Mouse (Mus musculus): Measurements from ENCODE around the gene Loxl1.

The Loxl1 gene

DNA sequence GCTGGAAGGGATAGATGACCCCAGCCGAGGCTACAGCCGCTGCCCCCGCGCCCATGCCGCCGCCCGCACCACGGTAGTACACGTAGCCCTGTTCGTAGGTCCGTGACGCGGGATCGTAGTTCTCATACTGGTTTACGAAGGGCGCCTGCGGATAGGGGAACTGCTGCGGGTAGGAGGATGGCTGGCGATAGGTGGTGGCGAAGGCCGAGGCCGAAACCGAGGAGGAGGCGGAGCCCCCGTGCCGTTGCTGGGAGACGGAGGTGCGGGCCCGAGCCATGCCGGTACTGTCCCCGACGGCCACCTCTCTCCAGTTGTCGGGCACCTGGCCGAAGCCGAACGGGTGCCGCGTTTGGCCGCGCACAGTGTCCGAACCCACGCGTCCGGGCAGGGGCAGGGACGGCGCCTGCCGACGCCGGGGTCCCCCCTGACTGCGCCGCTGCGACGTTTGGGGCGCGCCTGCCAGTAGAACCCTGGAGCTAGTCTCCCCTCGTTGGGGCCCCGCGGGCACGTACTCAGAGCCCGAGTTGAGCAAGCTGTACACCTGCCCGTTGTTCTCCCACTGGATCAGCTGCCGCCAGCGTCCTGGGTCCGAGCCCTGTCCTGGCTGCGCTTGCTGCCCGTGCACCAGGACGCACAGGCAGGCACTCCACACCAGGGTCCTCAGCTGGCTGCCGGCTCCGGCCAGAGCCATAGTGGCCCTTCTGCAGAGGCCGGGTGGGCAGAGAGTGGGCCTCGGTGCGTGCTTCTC lies 616 bp downstream of the Loxl1 start:
- no peak for DNase-seq (ENCODE audit: low read depth, low spot score)

DNA sequence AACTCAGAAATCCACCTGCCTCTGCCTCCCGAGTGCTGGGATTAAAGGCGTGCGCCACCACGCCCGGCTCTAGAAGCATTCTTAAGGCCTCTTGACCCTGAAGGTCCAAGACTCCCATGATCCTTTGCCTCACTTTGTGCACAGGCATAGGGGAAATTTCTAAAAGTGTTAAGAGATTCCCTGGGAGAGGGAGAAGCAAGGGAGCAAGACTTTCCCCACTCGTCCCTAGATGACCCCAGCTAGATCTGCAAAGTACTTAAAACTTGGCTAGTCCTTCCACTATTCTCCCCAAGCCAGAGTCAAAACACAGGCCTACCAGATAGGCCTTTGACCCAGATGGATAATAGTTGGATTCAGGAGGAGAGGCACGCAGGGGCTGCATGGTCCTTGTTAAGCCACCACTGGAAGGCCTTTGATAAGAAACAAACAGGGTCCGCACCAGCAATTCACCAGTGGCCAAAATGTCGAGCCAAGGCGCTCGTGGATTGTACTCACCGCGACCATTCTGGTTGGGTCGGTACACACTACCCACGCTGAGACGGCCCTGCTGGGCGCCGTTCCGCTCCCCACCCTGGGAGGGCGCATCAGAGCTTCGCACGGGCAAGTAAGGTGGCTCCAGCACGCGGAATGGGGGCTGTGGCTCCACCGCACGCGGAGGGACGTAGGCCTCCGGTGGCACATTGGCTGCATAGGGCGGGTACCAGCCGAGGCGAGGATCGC lies 1.6 kb downstream of the Loxl1 start:
- DNase-seq (ENCODE audit: low read depth, low spot score), result peak; percentile 61

- DNase-seq (ENCODE audit: low read depth, low spot score), result no peak
Measured at GRCm38 (mm10) chr9:58310043-58310660, 2.8 kb downstream of the Loxl1 start.

- DNase-seq (ENCODE audit: low read depth, low spot score), result no peak
Measured at GRCm38 (mm10) chr9:58308395-58308794, 4.6 kb downstream of the Loxl1 start.

DNA sequence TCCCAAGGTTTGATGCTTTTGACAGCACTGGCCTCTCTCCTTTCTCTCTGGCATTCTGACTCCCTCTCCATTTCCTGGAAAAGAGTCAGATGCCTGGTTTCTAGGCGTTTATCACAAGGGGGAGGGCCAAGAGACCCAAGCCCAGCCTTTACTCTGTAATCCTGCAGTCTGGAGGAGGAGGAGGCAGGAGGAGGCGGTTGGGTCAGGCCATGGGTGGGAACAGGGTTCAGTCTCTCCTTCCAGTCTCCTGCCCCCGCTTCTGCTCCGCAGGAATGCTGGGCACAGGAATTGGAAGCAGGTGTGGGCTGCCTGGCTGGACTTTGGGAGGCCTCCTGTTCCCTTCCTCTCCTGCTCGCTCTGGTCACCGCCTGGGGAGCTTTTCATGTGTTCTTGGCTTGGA lies 7.3 kb downstream of the Loxl1 start:
- no peak for DNase-seq (ENCODE audit: low read depth, low spot score)

DNA sequence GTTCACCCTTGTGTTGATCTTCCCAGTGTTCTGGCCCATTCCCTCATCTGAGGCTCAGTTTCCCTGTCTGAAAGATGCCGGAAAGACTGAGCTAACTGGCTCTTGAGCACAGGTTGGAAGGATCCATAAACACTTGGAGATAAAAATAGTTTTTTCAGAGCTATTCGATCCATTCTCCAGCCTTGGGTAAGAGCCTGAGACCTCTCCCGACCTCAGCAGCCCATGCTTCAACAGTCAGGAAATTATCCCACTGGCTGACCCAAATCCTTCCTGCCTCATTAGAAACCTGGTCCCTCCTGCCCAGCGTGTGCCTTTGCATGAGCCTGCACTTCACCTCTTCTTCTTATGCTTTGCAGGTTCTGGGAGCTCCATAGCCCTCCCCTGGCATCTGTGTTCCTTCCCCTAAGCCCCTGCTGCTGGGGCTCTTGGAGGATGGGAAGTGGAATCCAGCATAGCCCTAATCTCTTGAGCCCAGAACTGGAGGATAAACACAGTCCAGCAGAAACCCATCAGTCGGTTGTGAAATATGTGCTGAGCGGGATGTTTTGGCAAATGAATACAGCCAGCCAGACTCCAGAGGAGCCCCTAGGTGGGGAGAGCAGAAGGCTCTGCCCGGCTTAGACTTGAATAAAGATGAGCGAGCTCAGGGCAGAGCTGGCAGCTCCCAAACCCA lies 9.3 kb downstream of the Loxl1 start:
- no peak for DNase-seq (ENCODE audit: low read depth, low spot score)

DNA sequence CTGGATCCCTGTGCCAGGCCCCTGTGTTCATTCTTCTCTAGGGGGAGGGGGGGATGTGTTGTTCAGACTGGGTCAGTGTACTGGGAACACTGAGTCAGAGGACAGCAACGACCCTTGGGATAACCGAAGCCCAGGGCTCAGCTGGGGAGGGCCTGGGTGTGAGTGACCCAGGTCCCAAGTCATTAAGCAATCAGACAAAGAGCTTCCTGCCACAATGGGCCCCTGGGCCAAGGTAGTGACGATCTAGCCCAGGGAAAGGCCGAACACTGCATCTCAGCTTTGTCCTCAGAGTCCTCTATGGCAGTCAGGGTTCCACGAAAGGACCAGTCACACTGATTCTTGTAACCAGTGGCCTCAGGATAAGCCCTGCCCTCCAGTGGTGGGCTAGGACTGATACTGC lies 9.9 kb downstream of the Loxl1 start:
- no peak for DNase-seq (ENCODE audit: low read depth, low spot score)

DNA sequence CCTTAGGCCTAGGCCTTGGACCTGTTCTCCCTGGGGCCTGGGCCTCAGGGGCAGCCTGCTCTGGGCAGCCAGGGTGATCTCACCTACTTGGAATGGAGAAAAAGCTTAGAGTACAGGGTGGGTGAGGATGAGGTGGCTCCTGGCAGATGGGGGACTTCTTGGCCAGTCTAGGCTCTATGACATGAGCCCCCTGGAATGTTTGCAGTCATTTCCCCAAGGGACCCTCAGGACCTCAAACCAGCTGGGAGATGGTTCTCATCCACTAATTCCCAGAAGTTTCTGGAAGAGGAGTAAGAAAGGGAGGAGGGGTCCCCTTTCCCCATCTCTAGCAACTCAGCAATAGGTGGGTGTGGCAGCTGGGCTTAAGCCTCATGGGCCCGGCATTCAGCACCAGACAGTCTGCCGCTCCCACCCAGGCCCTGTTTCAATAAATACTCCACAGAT lies 13.6 kb downstream of the Loxl1 start:
- DNase-seq (ENCODE audit: low read depth, low spot score), result no peak

DNA sequence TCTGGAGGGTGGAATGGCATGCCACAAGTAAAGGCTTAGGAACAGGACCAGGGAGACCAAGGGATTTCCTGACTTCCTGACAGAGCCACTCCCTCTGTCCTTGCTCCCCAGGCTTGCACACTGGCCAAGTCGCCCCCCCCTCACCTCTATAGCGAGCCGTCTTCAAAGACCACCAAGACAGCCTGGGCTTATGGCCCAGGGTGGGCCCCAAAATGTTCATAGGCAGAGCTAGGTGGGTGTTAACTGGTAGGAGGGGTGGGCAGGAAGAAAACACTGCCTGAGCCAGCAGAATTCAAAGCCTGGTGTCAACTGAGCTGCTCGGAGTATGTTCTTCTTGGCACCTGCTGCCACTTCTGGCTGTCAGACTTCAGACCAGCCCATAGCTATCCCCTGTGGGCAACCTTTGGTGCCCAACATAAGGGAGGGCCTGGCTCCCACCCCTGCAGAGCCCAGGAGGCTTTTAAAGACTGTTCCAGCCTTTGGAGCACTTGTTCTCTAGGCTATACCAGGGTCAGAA lies 15.0 kb downstream of the Loxl1 start:
- no peak for DNase-seq (ENCODE audit: low read depth, low spot score)

- no peak for DNase-seq (ENCODE audit: low read depth, low spot score)
Measured at GRCm38 (mm10) chr9:58297065-58297464, 15.9 kb downstream of the Loxl1 start.

DNA sequence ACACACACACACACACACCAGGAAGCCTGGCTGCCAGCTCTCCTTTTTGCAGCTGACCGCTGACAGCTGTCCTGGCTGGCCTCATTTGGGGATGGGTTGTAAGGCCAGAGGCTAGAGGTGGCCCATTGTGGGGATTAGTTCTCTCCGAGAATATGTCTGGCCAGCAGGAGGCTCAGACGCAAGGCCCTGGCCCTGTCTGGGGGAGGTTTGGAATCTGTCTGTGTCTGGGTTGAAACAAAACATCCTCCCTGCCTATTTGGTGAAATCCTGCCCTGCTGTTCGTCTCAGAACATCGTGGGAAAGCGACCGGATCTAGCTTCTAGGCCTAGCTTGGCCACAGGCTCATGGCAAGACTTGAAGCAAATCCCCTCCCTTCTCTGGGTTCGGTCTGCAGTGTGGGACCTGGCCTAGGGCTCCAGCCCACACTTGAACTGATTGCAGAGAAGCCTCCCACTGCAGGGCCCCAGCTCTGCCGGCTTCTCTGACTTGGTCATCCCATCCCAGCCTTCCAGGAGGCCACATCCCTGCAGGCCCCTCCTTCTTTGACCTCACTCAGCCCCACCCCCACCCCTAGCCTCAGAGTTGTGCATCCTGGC lies 17.1 kb downstream of the Loxl1 start:
- no peak for DNase-seq (ENCODE audit: low read depth, low spot score)

DNA sequence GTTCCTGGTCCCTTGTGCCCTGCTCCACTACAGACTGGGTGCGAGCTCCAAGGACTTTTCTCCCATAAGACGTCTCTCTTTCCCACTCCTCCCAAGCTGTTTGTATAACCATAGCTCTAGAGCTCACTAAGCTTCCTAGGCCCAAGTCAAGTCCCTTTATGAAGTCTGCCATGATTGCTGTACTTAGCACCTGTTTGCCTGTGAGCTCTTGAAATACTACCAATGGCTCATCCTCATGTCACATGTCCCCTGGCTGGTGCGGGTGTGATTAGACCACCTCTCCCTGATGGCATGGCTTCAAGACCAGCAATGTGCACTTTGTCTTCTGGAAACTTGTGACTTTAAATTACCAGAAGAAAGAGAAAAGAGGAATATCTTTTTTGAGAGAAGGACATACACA lies 17.6 kb downstream of the Loxl1 start:
- no peak for DNase-seq (ENCODE audit: low read depth, low spot score)

DNA sequence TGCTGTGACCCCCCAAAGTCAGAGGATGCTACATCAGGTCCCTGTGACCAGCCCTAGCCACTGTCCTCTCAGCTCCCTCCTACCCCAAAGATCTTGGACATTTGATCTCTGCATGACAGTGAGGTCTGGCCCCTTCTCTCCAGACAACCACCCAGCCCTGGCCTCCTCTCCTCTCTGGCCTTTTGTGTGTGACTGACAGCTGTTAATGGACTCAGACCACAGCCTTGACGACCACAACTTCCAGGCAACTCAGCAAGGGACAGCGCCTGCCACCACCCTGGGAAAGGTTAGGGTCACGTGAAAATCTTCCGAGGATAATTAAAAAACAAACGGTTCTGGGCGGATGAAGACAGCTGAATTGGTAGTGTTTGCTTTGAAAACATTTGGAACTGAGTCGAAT lies 18.5 kb downstream of the Loxl1 start:
- no peak for DNase-seq (ENCODE audit: low read depth, low spot score)

- DNase-seq (ENCODE audit: low read depth, low spot score), result no peak
Measured at GRCm38 (mm10) chr9:58289901-58290300, 23.1 kb downstream of the Loxl1 start.

GRCm38 (mm10) chr9:58289090-58289489 lies 23.9 kb downstream of the Loxl1 start:
- no peak for DNase-seq (ENCODE audit: low read depth, low spot score)

- DNase-seq (ENCODE audit: low read depth, low spot score), result no peak
Measured at GRCm38 (mm10) chr9:58283431-58283830, 29.6 kb downstream of the Loxl1 start.

DNA sequence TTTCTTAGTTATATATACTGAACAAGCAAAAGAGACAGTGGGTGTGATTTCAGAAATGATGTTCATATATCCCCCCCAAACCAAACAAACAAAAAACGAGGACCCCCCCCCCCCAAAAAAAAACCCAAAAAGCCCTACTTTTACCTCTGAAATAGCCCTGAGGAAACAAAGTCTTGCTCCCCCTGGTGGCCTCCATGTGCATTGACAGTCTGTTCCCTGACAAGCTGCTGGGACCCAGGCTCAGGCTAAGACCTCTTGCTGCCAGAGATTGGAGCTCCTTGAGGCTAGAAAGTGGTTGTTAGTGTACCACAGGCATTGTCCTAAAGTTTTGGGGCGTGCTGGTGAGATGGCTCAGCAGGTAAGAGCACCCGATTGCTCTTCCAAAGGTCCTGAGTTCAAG lies 31.4 kb downstream of the Loxl1 start:
- no peak for DNase-seq (ENCODE audit: low read depth, low spot score)

DNA sequence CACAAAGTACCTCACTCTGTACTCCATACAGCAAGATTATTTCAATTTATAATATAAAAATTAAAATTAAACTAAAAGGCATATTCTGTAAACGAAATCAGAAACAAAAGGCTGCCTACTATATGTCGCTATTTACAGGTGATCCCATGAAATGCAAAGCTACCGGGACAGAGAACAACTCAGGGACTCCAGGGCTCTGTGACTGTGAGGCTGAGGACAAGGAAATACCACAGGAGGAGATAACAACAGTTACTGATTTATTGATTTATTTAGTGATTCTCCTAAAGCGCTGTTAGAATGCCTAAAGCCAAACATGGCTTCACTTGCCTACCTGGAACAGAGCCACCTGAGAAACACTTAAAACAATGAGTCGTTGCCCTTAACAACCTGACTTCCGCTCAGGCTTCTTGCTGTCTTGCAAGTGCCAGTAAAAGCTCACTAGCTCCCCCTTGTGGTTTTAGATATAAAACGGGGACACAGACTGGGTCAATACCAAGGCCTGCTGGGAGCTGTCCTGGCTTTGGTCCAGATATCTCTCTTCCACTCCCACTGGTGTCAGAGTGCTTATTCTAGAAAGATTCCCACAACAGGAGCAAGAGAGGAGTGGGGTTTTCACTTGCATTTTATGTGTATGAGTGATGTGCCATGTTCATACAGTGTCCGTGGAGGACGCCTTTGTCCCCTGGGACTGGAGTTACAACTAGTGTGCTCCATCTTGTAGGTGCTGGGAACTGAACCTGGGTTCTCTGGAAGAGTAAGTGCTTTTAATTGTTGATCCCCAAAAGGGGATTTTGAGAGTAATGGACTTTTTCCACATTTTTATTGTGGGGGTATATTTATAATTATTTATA lies 32.5 kb downstream of the Loxl1 start:
- DNase-seq (ENCODE audit: low read depth, low spot score), result peak; percentile 90

DNA sequence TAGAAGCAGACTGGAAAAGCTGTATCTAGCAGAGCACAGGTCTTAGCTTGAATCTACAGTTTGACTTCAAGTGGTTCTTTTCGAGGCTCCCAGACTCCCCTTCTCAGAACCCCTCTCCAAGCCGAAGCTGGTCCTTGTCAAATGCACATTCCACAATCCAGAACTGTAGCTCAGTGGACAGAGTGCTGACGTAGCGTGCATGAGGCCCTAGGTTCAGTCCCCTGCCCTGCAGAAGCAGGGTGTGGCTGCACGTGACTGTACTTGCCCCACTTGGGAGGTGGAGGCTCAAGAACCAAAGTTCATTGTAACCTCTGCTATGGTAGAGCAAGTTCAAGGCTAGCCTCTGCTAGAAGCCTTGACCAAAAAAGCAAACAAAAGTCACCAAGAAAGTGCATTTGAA lies 33.2 kb downstream of the Loxl1 start:
- DNase-seq (ENCODE audit: low read depth, low spot score), result no peak

DNA sequence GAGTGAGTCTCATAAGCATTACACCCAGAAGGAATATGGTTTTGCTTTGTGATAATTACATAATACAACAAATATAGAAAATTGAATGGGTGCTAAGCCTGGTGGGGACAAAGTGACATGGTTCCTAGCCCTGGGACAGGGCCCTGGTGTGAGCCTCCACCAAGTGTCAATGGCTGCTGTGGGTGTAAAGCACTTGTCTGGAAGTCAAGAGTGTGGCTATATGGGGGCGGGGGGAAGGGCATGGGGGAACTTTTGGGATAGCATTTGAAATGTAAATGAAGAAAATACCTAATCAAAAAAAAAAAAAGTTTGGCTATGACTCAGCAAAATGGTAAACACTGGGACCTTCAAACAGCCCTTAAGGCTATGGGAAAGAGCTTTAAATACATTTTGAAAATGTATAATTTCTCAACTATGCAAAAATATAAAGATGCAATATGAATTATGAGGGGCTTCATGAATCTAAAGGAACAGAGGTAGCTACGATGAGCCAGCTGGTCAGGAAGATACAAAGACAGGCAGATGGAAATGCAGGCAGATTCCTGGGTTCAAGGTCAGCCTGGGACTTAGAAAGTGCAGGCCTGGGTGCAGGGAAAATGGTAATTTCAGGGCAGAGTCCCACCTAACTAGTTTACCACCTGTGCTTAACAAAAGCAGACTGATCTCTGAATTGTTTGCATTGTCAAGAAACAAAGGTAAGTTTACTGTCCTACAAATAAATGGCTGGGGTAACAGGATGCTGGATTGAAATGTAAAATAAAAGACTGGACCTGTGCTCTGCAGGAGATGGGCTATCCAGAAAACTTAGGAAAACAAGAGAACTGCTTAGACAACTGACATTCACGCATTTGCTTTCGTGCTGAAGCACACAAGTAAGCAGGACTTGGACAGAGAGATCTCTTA lies 33.9 kb downstream of the Loxl1 start:
- DNase-seq (ENCODE audit: low read depth, low spot score), result peak; percentile 88
